Mouse (Mus musculus) A20 (cell line): Measurements from ENCODE around the gene Usp34.
"Not testable (repeated sequence)": the region's sequence is repeated elsewhere in the genome, so short reads cannot be mapped to it uniquely, and the experiment has no call there.

Source experiments
- DNase-seq: peaks from one replicate; pipeline ENCODE4 v3.0.0-alpha.2; 2011; ENCODE audit warnings: low read depth, low spot score

The Usp34 gene

DNA sequence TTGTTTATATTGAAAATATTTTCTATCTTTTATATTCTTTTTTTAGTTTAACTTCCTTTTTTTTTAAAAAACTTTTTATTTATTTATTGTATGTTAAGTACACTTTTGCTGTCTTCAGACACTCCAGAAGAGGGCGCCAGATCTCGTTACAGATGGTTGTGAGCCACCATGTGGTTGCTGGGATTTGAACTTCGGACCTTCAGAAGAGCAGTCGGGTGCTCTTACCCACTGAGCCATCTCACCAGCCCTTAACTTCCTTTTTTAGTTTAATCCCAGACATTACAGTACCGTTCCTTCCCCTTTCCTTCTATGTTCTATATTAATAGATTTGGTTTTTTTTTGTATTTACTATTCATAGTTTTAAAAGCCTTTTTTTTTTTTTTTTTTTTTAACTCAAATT is 50.5 kb downstream of the Usp34 start:
- DNase-seq, result not testable (repeated sequence)

DNA sequence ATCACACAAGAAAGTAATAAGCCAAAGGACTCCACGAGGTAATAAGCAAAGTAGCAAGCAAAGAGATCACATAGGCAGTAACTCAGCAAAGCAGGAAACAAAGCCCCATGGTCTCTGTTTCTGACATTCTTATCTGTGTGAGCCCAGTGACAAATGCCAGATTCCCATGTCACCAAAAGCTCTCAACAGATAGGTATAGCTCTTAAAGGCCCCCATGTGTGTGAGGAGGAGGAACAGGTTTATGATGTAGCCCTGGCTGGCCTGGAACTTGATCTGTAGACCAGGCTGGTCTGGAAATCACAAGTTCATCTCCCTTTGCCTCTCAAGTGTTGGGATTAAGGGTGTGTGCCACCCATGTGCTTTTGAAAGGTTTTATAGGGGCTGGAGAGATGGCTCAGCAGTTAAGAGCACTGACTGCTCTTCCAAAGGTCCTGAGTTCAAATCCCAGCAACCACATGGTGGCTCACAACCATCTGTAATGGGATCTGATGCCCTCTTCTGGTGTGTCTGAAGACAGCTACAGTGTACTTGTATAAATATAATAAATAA is 53.1 kb downstream of the Usp34 start:
- DNase-seq, result not testable (repeated sequence)

DNA sequence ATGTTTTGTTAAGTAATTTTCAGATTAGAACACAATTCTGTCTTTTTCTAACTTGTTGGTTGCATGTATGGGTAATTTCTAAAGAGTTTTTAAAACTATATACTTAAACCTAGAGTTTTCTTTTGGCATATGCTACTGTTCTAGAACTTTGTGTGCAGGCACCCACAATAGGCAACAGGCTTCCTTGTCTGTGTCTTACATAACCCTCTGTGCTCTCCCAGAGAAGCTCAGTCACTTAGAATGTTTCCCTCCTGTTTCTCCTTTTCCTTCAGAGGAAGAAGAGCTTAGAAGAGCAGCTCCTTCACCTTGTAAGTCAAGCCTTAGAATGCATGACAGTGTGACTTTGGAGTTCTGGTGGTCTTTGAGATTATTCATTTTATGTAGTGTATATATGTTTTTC is 55.6 kb downstream of the Usp34 start:
- no peak for DNase-seq

DNA sequence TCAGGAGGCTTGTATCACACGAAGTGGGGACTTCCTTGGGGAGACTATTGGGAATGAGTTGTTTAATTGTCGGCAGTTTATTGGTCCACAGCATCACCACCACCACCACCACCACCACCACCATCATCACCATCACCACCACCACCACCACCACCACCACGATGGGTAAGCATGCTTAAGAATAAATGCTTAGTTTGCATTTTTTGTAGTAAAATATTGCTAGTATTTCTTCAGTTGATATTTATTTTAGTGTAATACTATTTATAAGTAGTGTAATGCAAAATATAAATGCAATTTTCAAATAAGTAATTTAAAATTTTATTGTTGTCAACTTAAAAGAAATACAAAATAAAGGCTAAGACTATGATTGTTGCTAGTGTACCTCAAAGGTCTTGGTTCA is 57.7 kb downstream of the Usp34 start:
- DNase-seq, result no peak

DNA sequence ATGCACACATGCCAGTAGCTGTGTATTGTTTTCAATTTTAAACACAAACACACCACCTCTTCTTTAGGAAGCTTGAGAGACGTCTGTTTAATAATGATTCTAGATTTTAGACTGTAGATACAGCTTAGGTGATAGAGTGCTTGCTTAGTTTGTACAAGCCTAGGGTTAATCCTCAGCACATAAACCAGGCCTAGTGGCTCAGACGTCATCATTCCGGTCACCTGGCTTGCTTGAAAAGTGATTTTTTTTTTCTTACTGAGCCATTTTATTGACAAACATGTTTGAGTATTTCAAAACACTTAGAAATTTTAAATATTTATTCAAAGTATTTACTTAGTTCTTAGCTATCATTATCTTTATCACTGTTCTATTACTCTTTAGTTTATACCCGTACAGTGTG is 65.3 kb downstream of the Usp34 start:
- no peak for DNase-seq

DNA sequence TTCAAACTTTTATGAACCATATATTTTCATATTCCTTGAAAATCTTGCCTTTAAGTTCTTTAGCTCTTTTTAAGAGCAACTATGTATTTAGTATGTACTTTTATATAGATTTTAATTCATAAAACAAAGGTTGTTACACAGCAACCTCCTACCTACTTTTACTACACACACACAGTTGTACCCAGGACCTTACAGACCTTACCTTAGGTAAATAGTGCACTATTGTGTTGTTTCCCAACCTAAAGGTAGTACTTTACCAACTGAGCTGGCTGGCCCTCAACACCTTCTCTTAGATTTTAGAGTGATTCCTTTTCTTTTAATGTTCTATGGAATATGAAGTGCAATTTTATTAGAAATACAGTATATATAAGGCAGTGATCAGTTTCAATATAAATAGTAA is 65.8 kb downstream of the Usp34 start:
- DNase-seq, result no peak

DNA sequence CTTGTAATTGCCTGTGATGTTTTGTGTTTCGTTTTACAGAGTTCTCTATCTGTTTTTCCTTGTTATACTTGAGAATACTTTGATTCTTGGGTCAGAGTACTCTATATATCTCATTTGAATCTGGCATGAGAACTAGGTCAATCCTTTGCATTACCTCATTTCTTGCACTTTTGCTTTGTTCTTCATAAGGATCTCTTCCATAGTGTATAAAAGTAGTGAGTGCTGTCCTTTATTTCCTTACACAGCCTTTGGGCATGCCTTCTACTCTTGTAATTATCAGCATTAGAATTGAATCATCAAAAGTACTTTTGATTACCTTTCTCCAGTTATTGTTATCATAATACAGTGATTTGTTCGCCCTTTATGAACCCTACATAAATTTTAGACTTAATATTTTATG is 73.4 kb downstream of the Usp34 start:
- no peak for DNase-seq

DNA sequence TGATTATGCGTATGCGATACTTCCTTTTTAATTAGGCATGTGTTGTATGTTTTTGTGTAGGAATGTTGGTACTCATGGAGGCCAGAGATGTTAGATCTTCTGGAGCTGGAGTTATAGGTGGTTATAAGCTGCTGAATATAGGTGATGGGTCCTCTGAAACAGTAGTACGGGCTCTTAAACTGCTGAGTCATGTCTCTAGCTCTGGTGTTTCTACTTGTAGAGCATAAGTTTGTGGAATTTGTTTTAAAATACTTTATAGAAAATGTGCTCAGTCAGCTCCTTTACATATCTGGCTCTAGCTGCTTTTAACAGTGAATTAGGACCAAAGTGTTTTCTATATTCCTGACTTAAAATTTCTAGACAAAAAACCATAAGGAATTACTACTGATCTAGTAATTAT is 73.9 kb downstream of the Usp34 start:
- DNase-seq, result no peak

DNA sequence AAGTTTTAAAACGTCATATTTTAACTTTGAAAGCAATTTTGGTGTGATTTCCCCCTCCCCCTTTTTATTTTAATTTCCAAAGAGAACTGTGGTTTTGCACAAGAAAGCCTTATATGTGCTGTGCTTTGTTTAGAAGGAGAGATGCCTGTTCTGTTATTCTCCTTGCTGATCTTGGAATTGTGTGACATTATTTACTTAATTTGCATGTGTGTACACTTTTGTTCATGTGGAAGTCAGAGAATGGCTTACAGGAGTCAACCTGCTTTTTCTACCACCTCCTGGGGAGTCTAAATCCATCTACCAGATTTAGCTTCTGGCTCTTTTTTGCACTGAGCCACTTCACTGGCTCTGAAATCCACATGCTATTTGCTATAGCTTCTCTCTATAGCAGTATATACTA is 76.1 kb downstream of the Usp34 start:
- DNase-seq, result no peak

DNA sequence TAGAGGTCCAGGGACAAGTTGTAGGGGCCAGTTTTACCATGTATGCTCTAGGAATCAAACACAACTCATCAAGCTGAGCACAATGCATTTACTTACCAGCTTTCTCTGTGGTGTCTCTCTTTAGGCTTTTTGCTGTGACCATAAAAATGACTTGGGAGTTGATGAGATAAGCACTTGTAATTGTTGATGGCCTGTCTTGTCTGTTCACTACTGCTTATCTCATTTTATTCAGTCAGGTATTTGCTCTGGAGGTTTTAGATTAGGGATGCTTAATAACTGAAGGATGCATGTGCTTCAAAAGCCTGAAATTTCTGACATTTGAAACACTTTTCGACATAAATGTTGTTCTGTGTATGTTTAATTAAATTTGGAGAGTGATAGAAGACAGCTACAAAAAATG is 83.0 kb downstream of the Usp34 start:
- no peak for DNase-seq

DNA sequence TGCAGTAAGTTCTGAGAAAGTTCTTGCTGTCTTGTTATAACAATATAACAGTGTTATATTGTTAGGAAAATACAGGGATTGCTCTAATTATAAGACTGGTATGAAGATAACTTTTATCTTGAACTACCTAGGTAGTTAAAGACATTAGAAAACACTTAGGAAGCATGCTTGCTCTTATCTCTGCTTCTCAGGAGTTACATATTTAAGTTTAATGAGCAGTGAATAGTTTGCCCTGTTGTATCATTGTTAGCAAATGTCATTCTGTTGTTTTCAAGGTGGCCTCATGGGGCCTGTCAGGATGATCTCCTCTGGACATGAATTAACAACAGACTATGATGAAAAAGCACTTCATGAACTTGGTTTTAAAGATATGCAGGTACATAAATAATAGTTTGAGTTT is 85.9 kb downstream of the Usp34 start:
- DNase-seq, result no peak

DNA sequence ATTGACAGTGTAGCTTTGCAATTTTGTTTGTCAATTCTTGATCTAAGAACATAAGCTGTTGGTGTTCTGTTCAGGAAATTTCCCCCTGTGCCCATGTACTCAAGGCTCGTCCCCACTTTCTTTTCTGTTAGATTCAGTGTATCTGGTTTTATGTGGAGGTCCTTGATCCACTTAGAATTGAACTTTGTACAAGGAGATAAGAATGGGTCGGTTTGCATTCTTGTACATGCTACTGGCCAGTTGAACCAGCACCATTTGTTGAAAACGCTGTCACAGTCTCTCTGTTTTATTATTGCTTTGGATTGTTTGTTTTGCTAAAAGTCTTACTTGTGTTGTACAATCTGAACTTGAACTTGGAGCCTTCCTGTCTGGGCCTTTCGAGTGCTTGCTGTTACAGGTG is 89.9 kb downstream of the Usp34 start:
- DNase-seq, result no peak

DNA sequence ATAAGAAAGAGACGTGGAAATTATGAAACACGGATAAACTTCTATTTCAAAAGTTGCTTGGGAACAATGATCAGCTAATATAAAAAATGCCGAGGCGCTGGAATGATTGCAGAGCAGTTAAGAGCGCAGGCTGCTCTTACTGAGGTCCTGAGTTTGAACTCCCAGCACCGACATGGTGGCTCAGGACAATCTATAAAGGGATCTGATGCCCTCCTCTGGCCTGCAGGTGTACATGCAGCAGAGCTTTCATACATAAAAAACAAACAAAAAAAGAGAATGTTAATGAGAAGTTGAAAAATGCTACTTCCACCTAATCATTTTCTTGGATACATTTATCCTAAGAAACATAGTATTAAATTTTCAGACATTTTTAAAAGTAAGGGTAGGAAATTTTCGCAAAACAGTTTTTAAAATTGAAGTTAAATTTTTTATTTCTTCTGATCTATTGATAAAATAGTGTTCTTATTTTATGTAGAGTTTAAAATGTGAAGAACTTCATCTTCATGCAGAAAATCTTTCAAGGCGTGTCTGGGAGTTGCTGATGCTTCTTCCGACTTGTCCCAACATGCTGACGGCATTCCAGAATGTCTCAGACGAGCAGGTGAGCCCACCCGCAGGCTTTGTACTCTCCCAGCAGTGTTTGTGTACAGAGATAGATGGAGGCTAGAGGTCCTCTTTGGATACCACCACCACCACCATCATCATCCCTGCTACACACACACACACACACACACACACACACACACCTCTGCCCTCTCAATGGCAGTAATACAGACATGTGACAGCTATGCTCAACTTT is 94.5 kb downstream of the Usp34 start:
- DNase-seq, result peak; percentile 30

DNA sequence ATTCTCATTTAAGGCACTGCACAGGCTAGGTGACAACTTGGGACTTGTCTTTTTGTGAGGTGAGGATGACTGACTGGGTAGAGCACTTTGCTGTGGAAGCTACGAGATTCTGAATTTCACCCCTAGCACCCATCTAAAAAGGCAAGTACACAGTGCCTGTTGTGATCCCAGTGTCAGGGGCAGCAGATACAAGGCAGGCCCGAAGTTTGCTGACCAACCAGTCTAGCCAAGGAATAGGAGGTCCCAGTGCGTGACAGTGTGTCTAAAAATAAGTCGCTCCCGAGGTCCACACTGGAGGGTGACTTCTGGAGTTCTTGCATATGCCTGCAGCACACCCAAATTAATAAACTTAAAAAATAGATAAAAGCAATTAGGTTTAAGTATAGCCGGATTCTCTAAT is 121.6 kb downstream of the Usp34 start:
- DNase-seq, result no peak

DNA sequence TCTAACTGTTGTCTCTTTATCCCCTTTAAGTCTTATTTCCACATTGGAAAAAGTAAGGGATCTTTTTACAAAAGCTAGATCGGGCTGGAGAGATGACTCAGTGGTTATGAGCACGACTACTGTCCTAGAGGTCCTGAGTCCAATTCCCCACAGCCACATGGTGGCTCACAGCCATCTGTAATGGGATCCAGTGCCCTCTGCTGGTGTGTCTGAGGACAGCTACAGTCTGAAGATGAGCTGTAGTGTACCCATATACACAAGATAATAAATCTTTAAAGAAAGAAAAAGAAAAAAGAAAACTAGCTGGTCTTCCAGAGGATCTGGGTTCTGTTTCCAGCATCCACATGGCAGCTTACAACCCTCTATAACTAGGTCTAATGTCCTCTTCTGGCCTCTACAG is 123.3 kb downstream of the Usp34 start:
- no peak for DNase-seq

DNA sequence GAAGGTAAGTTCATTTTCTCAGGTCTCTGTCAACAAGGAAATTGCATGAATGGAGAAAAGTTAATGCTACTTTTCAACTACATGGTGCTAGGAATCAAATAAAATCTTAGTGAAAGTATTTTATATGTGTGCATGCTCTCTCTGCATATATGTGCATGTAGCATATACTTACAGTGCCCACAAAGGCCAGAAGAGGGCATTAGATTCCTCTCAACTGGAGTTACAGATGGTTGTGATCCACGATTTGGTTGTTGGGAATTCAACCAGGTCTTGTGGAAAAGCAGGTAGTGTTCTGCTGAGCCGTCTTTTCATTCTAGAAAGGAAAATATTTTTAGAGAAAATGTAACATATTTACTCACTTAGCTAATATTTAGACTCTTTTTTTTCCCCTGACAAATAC is 129.4 kb downstream of the Usp34 start:
- no peak for DNase-seq

DNA sequence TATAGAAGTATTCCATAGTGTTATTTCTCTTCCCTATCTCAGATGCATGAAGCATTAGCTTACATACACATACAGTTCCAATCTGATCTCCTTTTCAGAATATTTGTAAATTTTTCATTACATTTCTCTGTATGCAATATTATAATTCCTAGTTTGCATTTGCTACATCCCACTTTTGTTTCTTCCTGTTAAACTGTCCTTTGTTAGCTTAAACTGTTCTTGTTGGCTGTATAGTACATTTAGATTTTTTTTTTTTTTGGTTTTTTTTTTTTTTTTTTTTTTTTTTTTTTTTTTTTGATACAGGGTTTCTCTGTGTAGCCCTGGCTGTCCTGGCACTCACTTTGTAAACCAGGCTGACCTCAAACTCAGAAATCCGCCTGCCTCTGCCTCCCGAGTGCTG is 159.2 kb downstream of the Usp34 start:
- DNase-seq, result not testable (repeated sequence)

DNA sequence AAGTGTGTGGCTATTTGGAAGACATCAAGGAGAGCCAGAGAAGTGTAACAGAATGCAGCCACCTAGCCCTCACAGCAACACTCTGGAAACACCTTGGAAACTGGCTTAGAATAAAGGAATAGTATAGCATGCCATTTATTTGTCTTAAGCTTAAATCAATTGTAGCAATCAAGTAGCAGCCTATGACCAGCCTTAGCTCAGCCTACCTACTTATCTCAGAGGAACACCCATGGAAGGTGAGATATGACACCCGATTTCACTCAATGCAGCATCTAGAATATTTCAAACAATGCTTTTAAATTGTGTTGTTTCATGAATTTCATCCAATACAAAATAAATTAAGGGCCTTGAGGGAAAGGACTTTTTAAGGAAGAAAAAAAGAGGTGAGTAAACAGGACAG is 183.3 kb downstream of the Usp34 start:
- DNase-seq, result no peak

DNA sequence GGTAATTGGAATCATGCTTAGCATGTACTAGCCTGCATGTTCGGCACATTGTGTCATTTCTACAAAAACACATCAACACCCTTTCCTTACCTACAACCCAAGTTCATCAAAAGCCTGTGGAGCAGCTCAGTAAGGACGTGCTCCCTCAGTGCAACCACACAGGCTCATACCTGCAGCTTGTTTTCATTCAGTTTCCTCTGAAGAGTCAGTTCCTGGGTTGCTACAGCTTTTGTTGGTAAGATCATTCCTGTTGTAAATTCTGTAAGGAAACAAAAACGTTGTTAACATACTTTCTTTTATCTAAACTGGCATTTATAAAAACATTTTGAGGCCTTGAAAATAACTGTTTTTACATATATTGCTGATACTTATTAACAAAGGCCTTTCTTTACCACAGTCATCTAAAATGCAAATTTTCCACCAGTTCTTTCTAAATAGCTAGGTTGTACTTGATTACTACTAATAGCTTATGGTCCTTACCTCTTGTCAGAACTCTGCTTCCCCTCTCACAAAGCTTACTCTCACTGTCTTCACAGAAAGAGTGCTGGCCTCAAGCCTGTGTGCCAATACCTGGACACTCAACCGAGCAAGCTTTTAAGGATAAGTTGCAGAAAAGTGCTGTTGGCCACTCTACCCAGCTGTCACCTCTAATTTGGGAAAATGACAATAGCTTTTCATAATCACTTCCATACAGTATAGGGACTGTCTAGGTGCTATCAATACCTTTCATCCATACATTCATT is 185.5 kb downstream of the Usp34 start:
- no peak for DNase-seq

DNA sequence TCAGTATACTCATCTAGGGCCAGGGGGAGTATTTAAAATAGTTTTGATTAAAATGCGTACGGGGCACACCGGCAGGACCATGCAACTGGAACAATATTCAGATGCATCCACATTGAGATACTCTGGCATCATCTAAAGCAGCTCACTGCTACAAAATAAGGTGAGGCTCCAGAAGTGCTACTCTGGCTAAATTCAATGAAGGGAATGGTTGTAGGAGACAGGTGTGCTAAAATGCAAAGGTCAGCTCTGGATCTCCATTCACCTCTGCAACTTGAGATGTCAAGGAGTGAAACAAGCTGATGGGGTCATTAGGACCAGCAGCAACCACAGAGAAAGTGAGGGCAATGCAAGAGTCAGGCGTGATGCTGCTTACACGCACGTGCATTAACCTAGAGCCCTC is 188.5 kb downstream of the Usp34 start:
- no peak for DNase-seq

DNA sequence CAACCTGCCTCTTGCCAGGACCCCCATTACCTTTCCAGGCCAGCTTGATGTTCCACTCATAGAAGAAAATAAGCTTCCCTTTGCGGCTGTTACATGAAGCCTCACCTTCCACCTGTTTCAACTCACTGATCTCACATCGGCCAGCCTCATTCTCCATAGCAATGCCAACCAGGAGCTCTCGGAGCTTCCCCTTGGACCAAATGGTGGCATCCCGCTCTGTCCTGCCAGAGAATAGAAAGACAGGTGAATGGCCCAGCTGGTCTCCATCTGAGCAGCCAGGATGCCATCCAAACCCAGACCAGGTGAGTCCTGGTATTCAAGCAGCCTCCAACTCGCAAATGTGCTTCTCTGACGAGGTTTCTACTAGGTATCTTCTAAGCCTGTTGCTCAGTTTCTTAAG is 190.0 kb downstream of the Usp34 start:
- no peak for DNase-seq

DNA sequence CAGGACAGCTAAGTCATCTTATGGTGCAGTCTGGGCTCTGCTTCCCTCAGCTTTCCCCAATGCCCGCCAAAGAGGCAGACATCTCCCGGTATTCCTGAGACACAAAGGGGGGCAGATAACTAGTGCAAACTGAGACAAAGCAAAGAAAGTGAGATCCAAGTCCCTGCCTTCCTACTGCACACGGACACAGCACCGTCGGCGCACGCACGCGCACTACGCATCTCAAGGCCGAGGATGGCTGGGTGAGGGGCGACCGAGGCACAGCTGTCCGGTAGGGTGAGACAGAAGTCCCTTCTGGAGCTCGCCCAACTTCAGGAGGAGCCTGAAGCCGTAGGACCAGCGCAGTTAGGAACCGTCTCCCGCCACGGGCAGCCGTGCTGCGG is 190.6 kb downstream of the Usp34 start:
- peak; percentile 83 for DNase-seq
